Mouse (Mus musculus) forebrain, embryonic 14.5 days (tissue): Measurements from ENCODE around the gene Psmb3. TPM values are rescaled to one million over a fixed set of nuclear protein-coding genes. Genes with fewer than 3 reads are reported as not detected.
"Not testable (repeated sequence)": the region's sequence is repeated elsewhere in the genome, so short reads cannot be mapped to it uniquely, and the experiment has no call there.

Experiments
- ATAC-seq: fragments of 200-750 bp; cut with Nextera tagmentation; 2 replicates; pipeline ENCODE4 v1.8.0; 2017; ENCODE audit warnings: mild to moderate bottlenecking, moderate library complexity
- DNase-seq: peaks from one replicate; pipeline ENCODE4 v3.0.0-alpha.2; 2015; ENCODE audit warnings: low spot score
- H3K27ac ChIP-seq: fragments of 300-500 bp; sonication (generic); 2 replicates; pipeline ENCODE4 v1.5.1; 2014; ENCODE audit warnings: low read depth, mild to moderate bottlenecking, control low read depth, low read length, moderate library complexity
- H3K27me3 ChIP-seq: fragments of 300-500 bp; sonication (generic); replicated peaks from 2 replicates; pipeline ENCODE4 v1.6.1; 2014; ENCODE audit warnings: low read length, control low read depth, mixed read lengths; ENCODE audit not compliant: control insufficient read depth, insufficient read depth
- H3K36me3 ChIP-seq: fragments of 300-500 bp; sonication (generic); 2 replicates; pipeline ENCODE4 v1.6.1; 2014; ENCODE audit warnings: low read length, control low read depth; ENCODE audit not compliant: control insufficient read depth, insufficient read depth
- H3K4me1 ChIP-seq: fragments of 300-500 bp; sonication (generic); 2 replicates; pipeline ENCODE4 v1.6.1; 2014; ENCODE audit warnings: antibody characterized with exemption, low read length, control low read depth; ENCODE audit not compliant: control insufficient read depth, insufficient read depth
- H3K4me2 ChIP-seq: fragments of 300-500 bp; sonication (generic); 2 replicates; pipeline ENCODE4 v1.6.1; 2014; ENCODE audit warnings: mild to moderate bottlenecking, control low read depth, low read length
- H3K4me3 ChIP-seq: fragments of 300-500 bp; sonication (generic); 2 replicates; pipeline ENCODE4 v1.5.1; 2014; ENCODE audit warnings: low read depth, low read length, control low read depth
- H3K9ac ChIP-seq: fragments of 300-500 bp; sonication (generic); 2 replicates; pipeline ENCODE4 v1.6.1; 2014; ENCODE audit warnings: mild to moderate bottlenecking, low read length, control low read depth, moderate library complexity
- H3K9me3 ChIP-seq: fragments of 300-500 bp; sonication (generic); replicated peaks from 2 replicates; pipeline ENCODE4 v1.6.1; 2016; ENCODE audit warnings: low read length, control low read depth, mixed read lengths; ENCODE audit not compliant: control insufficient read depth
- WGBS: fragments of 180-500 bp; shearing (Covaris S2); extraction: QIAGEN DNeasy Blood & Tissue Kit; methylation state at CpG from one replicate; pipeline ENCODE4 v1.1.7; 2014; 5-methylcytosine and 5-hydroxymethylcytosine counted together
- polyA plus RNA-seq: library from polyadenylated mRNA; unstranded; fragments of >200 nt; fragmentation: Nextera tagmentation; extraction: Ambion mirVana; gene quantifications from 2 replicates; pipeline ENCODE4 v1.2.1, GENCODE M21; 2014

Gene Psmb3
- polyA plus RNA-seq, 1 experiment from 2014 or later = 674 TPM

- Histone ChIP-seq H3K36me3 (peaks cover 86% of the 10 kb centered on the region), H3K4me3 (no peak overlapping the region), H3K4me2 (no peak overlapping the region), H3K27ac (no peak overlapping the region), H3K9me3 (no peaks in the 10 kb centered on the region), H3K27me3 (no peaks in the 10 kb centered on the region), H3K4me1 (no peaks in the 10 kb centered on the region), H3K9ac (no peak overlapping the region)
- no peak for ATAC-seq
- no peak for DNase-seq
- WGBS = 93% methylated on average over 26 of the region's 26 CpGs
Measured at GRCm38 (mm10) chr11:97717369-97718280, 14.4 kb downstream of the Psmb3 start.

GRCm38 (mm10) chr11:97718281-97718860 lies 15.2 kb downstream of the Psmb3 start:
- peaks cover 86% of the 10 kb centered on the region for H3K36me3 ChIP-seq
- DNase-seq (no peak), ATAC-seq (no peak)
- H3K9ac ChIP-seq = no peak overlapping the region
- WGBS = 87% methylated on average over 15 of the region's 15 CpGs
- no peaks in the 10 kb centered on the region for H3K9me3 ChIP-seq
- no peaks in the 10 kb centered on the region for H3K27me3 ChIP-seq
- H3K4me1 ChIP-seq = no peaks in the 10 kb centered on the region
- no peak overlapping the region for H3K4me3 ChIP-seq
- H3K27ac ChIP-seq = no peak overlapping the region
- H3K4me2 ChIP-seq = no peak overlapping the region

DNA sequence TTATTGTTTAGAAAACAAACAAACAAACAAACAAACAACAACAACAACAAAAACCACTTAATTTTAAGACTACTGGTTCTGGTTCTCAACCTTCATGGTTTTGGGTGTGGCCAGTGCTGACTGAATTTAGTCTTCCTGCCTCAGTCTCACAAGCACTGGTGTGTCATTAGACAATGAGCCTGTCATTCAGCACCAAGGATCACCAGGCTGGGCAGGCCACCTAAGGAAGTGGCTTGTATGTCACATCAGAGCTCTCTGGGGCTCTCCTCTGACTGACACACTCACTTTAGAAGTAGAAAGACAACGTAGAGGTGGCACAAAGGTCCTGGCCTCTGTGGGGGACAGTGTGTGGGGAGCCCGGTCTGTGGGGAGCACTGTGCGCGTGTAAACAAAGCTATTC lies 15.8 kb downstream of the Psmb3 start:
- 87% methylated on average over 4 of the region's 4 CpGs for WGBS

GRCm38 (mm10) chr11:97721338-97721737 lies 18.1 kb downstream of the Psmb3 start:
- no peak for ATAC-seq
- H3K27ac ChIP-seq = no peak overlapping the region
- no peak for DNase-seq
- H3K27me3 ChIP-seq = no peaks in the 10 kb centered on the region
- 92% methylated on average over 4 of the region's 4 CpGs for WGBS
- no peaks in the 10 kb centered on the region for H3K4me1 ChIP-seq
- no peaks in the 10 kb centered on the region for H3K9me3 ChIP-seq
- H3K9ac ChIP-seq = no peak overlapping the region
- peaks cover 92% of the 10 kb centered on the region for H3K36me3 ChIP-seq
- H3K4me3 ChIP-seq = no peak overlapping the region
- H3K4me2 ChIP-seq = no peak overlapping the region

More for the DNA sequence above, 15.8 kb downstream of the Psmb3 start:
- peaks cover 86% of the 10 kb centered on the region for H3K36me3 ChIP-seq
- DNase-seq (no peak), ATAC-seq (no peak)
- no peak overlapping the region for H3K27ac ChIP-seq
- H3K4me3 ChIP-seq = no peak overlapping the region
- H3K9me3 ChIP-seq = no peaks in the 10 kb centered on the region
- H3K9ac ChIP-seq = no peak overlapping the region
- H3K4me2 ChIP-seq = no peak overlapping the region
- H3K4me1 ChIP-seq = no peaks in the 10 kb centered on the region
- H3K27me3 ChIP-seq = no peaks in the 10 kb centered on the region

GRCm38 (mm10) chr11:97723709-97724108 lies 20.5 kb downstream of the Psmb3 start:
- Histone ChIP-seq H3K9me3 (no peaks in the 10 kb centered on the region), H3K36me3 (peaks cover 95% of the 10 kb centered on the region)
- 91% methylated on average over 7 of the region's 7 CpGs for WGBS

DNA sequence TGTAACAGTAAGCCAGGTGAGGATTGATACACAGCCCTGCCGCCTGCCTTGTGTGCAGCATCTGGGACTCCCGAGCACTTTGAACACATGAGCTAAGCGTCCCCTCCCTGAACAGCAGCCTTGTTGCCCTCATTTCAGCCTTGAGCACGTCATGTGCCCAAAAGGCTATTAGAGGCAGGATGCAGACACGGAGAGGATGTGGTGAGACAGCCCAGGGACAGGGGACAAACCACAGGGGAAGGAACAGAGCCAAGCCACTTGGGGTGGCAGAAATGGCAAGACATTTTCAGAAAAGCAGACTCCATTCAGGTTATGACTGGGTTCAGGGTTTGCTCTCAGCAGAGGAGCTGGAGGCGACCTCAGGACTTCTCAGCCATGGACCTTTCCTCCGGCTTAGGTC lies 25.1 kb downstream of the Psmb3 start:
- WGBS = 87% methylated on average over 7 of the region's 7 CpGs
- peaks cover 81% of the 10 kb centered on the region for H3K36me3 ChIP-seq
- H3K9ac ChIP-seq = no peak overlapping the region
- ATAC-seq (no peak), DNase-seq (no peak)
- no peak overlapping the region for H3K4me3 ChIP-seq
- H3K27me3 ChIP-seq = no peaks in the 10 kb centered on the region
- no peak overlapping the region for H3K27ac ChIP-seq
- H3K4me1 ChIP-seq = no peaks in the 10 kb centered on the region
- H3K4me2 ChIP-seq = no peak overlapping the region
- no peaks in the 10 kb centered on the region for H3K9me3 ChIP-seq

More at GRCm38 (mm10) chr11:97723709-97724108, 20.5 kb downstream of the Psmb3 start:
- Histone ChIP-seq H3K27me3 (no peaks in the 10 kb centered on the region), H3K9ac (no peak overlapping the region), H3K4me1 (no peaks in the 10 kb centered on the region), H3K4me2 (no peak overlapping the region), H3K4me3 (no peak overlapping the region), H3K27ac (no peak overlapping the region)
- ATAC-seq (no peak), DNase-seq (no peak)

DNA sequence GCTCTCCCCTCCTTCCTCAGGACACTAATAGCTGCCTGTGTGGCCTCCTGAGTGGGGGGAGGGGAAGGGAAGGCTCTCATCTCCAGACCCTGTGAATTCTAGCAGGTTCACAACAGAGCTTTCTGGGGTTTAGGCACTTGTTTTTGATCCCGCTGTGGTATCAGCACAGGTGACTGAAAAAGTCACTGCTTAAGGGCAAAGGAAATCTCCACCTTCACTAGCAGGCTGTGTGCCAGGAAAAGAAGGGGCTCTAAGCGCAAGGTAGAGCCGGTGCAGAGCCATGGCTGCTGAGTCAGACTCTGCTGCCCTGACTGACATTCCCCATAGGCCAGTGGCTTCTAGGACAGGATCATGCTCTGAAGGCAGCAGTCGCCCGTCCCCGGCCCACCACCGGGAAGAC lies 25.5 kb downstream of the Psmb3 start:
- ATAC-seq (no peak), DNase-seq (no peak)
- peaks cover under 1% of the 10 kb centered on the region; the same call in 1 of the 2 replicates for H3K4me1 ChIP-seq
- no peak overlapping the region for H3K9ac ChIP-seq
- H3K27ac ChIP-seq = no peak overlapping the region
- peaks cover 77% of the 10 kb centered on the region for H3K36me3 ChIP-seq
- H3K4me2 ChIP-seq = no peak overlapping the region
- H3K27me3 ChIP-seq = no peaks in the 10 kb centered on the region
- no peak overlapping the region for H3K4me3 ChIP-seq
- no peaks in the 10 kb centered on the region for H3K9me3 ChIP-seq
- 88% methylated on average over 7 of the region's 7 CpGs for WGBS

DNA sequence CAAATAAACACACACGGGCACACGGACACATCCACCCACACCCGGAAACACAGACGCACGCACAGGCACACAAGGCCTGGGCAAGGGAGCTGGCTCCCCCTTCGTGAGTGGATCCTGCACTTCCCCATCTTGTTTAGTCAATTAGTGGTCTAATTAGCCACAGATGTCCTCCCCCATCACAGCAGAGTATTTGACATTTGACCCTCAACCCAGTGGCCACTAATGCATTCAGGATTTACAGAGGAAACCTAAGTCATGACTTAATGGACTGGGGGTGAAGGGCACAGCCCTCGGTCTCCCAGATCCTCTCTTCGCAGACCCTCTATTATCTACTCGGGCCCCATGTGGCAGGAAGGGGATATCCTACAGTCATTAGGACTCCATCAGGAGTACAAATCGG lies 30.5 kb downstream of the Psmb3 start:
- Histone ChIP-seq H3K9ac (no peak overlapping the region), H3K27me3 (no peaks in the 10 kb centered on the region), H3K4me3 (no peak overlapping the region), H3K4me2 (no peak overlapping the region), H3K9me3 (no peaks in the 10 kb centered on the region), H3K4me1 (peaks cover 2% of the 10 kb centered on the region; the same call in 1 of the 2 replicates), H3K36me3 (peaks cover 32% of the 10 kb centered on the region), H3K27ac (no peak overlapping the region)
- ATAC-seq = no peak
- no peak for DNase-seq
- 37% methylated on average over 10 of the region's 10 CpGs for WGBS

DNA sequence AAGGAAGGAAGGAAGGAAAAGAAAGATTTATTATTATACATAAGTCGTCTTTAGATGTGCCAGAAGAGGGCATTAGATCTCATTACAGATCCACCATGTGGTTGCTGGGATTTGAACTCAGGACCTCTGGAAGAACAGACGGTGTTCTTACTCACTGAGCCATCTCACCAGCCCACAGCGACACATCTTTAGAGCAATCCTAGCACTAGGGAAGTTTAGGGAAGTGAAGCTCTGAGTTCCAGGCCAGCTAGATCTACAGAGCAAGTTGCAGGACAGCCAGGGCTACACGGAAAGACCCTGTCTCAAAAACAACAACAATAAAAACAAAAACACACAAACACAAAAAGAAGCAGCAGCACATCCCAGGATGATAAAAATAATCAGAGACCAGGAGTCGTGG lies 31.6 kb downstream of the Psmb3 start:
- H3K4me1 ChIP-seq, H3K27ac ChIP-seq, ATAC-seq, H3K4me2 ChIP-seq, H3K27me3 ChIP-seq, DNase-seq, H3K9ac ChIP-seq, H3K9me3 ChIP-seq, H3K4me3 ChIP-seq: not testable (repeated sequence)
- 93% methylated on average over 5 of the region's 5 CpGs for WGBS
- H3K36me3 ChIP-seq = peaks cover 21% of the 10 kb centered on the region
